Mouse (Mus musculus) liver, adult 2 months (tissue): ENCODE measurements around the gene Pea15a.

Experiments
- CTCF ChIP-seq: fragments of 200-500 bp; IDR thresholded peaks from 2 replicates; pipeline ENCODE4 v1.5.1; 2011; ENCODE audit warnings: low read depth, low read length, control low read depth
- POLR2A ChIP-seq: fragments of 200-500 bp; IDR thresholded peaks from 2 replicates; pipeline ENCODE4 v1.6.1; 2011; ENCODE audit warnings: low read length, control low read depth; ENCODE audit not compliant: insufficient read depth; ENCODE audit errors: extremely low read depth

GRCm38 (mm10) chr1:172197851-172198250, 8.8 kb downstream of the Pea15a start:
- TF ChIP-seq POLR2A (no peak), CTCF (no peak)
